Mouse (Mus musculus): ENCODE results near the gene Trim7.
"Not testable (repeated sequence)": the region's sequence is repeated elsewhere in the genome, so short reads cannot be mapped to it uniquely, and the experiment has no call there.

The Trim7 gene

DNA sequence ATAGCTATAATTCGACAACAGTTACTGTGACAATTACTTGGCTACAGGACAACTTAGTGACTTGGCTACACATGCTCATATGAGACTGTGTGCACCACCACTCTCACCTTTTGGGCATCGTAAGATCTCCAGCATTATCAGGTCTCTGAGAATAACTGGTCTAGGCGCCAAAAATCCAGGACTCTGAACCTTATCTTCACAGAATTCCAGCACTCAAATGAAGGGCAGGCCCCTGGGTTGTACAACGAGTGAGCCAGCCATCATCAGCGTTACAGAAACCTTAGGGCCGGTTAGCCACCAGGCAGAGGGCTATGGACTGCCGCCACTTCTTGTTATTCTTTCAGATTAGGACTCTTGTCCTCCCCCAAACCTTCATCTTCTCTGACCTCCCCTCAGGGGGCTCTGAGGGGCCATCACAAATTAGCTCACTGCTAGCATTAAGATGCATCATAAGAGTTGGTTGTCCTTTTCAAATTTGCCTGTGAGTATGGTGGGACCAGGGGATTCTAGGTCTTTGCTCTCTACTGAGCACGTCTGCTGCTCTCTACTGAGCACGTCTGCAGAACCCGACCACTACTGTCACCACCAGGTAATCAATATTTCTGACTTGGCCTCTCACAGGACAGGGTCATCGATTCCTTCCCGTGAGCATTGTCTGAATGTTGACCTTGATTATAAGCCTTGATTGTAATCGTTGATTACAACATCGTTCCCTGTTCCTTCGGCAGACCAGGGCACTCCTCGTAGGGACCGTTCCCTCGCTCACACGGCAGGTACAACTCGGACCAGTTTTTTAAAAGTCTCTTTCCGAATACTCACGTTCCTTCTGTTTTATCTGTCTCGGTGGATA, 26.9 kb downstream of the Trim7 start:
- DNase-seq = no peak

DNA sequence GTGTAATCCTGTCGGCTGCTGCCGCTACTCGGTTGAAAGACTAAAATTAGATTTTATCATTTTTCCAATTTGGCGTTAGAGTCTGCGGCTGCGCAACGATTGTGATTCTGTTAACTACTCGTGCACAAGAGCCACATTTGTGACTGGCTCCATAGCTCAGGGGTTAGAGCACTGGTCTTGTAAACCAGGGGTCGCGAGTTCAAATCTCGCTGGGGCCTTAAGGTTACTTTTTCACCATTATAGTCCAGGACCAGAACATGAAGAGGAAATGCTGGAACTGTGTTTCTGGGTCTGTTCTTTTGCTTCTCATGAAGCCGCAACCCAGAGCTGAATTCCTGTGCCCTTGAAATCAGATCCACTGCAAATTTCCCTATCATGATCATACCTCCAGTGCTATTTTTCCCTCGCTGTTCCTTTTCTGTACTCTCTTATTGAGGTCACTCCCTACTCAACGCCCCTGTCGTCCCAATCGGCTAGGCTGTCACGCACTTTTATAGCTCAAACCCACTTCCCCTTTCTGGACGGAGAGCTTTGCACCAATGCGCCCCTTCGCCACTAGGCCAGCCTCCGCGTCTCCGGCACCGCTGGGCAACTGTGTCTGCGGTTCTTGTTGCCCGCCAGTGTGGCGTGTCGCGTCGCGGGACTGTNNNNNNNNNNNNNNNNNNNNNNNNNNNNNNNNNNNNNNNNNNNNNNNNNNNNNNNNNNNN, 27.7 kb downstream of the Trim7 start:
- DNase-seq = peak; percentile 87 to 92

DNA sequence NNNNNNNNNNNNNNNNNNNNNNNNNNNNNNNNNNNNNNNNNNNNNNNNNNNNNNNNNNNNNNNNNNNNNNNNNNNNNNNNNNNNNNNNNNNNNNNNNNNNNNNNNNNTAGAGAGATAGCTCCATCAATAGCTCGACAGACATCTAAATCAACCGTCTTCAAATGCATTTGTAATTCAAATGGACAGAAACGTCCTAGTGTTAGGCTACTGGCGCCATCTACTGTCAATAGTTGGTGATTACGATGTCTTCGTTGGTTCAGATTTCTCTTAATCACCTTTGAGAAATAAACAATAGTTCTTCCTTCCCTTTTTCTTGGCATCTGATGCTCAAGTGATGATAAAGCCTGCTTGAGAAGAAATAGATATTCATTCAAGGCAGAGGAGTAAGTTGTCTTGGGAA, 33.1 kb downstream of the Trim7 start:
- peak in 1 of 2 experiments; percentile 85 for DNase-seq

DNA sequence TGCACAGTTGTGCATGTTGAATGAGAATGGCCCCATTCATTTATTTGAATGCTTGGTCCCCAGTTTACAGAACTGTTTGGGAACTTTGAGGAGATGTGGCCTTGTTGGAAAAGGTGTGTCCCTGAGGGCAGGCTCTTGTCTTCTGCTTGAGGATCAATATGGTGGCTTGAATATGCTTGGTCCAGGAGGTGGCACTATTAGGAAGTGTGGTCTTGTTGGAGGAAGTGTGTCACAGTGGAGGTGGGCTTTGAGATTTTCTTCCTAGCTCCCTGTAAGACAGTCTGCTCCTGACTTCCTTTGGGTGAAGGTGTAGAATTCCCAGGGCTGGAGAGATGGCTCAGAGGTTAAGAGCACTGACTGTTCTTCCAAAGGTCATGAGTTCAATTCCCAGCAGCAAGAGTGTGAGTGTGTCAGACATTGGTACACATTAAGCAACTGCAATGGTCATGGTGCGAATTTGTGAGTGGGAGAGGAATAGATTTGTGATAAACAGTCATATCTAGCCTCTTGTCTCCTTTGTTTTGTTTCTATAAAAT, 36.9 kb downstream of the Trim7 start:
- no peak for DNase-seq

DNA sequence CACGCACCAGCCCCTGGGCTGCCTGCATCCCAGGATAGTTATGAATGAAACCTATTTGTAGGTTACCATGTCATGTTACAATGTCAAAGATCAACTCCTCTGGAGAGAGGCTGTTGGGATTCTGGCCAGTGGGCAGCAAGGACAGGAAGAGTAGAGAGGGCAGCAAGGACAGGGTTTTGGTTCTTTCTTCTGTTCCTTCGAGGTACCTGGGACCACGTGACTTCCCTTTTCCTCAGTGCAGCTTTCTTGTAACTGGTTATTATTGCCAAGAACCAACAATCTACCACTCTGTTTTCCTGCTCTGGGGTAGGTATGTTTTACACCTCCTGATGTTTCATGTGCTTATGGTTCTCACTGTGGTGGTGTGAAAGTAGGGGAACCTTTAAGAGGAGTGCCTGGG, 37.9 kb downstream of the Trim7 start:
- no peak for DNase-seq

DNA sequence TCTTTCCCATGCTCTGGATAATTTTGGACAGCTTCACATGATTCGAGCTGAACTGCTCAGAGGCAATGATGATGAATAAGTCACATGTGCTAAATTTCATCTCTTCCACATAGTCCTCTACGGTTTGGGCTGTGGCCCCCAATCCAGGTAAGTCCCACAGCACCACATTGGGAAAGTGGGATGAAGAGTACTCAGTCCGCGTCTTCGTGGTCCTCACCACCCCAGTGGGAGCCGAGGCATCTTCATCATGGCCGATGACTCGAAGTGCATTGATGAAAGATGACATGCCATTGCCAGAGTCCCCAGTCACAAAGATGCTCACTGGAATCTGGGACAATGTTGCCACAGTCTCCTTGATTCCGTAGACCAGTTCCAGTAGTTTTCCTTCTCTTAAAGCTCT, 40.5 kb downstream of the Trim7 start:
- DNase-seq = no peak

DNA sequence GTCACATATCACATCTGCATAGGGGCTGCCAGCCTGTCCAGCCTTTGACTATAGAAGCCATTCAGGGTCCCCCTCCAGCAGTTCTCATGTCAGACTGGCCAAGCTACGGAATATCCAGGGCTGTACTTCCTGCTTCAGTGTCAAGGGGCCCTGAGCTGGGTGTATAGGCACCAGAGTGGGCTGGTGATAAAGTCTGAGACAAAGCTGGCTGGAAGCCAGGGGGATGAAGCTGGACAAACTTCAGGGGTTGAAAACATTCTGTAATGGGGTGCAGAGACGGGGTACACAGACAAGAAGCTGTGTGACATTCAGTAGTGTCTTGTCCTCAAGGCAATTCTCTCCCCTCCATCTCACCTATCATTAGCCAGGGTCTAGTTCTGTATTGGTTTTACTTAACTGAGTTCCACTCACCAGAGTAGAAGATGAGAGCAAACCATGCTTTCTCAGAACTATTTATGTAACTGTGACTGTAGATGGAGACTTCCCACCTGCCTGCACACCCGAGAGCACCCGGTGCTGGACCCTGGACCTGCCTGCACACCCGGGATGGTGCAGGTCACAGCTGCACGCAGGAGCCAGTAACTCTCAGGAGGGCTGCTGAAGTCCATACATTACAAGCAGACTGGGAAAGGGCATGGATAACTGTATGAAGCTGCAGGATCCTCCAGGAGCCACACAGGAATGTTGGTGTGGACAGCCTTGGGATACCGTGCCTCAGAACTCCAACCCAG, 43.6 kb downstream of the Trim7 start:
- DNase-seq = peak; percentile 33 to 82

DNA sequence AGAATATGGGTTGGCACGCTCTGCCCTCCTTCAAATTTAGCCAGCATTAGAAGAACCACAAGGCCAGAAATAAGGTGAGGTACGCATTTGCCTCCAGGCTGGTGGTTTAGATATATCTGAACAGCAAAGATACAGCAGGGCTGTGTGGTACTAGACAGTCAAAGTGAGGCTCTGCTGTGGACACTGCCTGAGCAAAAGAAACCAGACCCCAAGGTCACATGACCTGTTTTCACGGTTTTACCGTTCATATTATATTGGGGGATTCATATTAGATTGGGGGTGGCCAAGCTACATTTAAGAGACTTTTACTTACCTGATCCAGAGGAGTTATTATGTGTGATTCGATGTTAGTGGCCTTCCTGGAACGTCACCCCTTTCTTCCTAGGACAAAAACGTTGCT, 44.8 kb downstream of the Trim7 start:
- no peak for DNase-seq

DNA sequence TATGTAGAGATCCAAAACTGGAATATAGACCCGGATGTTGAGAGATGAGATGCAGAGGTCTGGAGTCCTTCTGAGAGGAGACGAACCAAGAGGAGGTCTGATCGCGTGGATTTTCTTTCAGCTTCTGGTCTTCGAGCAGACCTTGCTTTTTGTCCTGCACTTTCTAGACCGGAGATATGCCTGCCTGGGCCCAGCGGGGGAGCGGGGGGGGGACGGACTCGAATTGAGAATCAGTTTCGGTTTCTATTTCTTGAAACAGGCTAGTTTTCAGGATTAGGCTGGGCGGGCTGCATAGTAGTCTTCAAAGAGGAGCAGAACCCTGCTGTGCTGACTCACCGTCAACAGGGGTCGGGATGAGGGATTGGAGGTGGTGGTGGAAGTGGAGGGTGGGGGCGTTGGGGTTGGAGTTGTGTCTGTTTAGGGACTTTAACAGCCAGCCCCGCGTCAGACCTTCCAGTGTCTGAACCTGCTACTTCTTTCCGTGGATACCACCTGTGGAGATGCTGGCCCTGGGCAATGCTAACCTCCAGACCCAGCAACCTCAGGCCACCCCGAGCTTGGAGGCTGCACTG, 45.3 kb downstream of the Trim7 start, which contains the start of gene Irgm1:
TSS of gene Irgm1 (minus strand) at position 483 of the 572 bp plus-strand sequence.
- DNase-seq = peak; percentile 88 to 90

DNA sequence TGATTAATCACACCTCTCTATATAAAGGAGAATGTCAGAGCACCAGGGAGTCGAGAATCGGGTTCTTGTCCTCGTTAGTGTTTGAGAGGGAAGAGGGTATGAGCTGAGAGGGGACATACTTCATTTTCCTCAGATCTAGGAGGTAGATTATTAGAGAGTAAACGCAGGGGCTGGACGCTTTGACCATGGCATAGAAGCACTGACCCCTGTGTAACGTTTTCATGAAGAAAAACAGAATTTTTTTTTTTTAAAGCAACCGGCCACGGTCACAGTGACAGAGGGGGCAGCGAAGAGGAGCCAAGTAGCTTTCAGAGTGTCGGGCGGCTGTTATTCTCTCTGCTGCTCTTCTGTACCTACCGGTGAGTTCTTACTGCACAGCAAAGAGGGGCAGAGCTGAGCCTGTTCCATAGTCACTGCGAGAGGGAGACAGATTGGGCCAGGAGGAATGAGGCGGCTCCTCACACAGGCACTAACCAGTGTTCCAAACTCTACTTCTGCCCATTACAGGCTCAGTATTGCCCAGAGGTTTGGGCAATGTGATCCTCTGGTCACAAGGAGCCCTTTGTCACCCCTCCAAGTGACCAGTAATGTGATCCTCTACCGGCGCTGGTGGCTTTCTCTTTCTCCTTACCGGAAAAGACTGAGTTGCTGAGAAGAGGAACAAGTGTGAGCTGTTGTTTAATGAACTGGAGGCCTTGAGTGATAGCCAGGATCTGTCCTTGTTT, 46.0 kb downstream of the Trim7 start:
- peak; percentile 45 to 61 for DNase-seq

DNA sequence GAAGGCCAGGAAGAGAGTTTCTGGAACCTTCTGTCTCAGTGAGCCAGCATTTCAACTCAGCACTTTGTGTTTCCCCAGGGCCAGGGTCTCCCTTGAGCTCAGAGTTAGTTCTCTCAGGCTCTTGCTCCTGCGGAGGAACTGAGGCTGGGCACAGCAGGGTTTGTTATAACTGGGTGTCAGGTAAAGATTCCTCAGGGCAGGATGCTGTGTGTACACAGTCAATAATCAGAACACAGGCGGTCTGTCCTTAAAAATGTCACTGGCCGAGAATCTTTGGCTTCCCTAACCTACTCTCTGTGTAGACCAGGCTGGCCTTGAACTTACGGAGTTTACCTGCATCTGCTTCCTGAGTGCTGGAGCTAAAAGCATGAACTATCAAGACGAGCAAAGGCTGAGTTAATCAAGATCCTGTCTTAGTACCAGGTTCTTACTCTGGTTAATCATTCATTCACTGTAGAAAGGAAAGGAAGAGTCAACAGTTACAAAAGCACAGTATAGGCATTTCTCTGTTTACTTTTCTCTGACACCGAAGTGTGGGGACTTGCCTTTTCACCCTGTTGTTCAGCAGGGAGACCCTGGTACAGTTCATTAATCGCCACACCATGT, 46.9 kb downstream of the Trim7 start:
- DNase-seq = no peak

DNA sequence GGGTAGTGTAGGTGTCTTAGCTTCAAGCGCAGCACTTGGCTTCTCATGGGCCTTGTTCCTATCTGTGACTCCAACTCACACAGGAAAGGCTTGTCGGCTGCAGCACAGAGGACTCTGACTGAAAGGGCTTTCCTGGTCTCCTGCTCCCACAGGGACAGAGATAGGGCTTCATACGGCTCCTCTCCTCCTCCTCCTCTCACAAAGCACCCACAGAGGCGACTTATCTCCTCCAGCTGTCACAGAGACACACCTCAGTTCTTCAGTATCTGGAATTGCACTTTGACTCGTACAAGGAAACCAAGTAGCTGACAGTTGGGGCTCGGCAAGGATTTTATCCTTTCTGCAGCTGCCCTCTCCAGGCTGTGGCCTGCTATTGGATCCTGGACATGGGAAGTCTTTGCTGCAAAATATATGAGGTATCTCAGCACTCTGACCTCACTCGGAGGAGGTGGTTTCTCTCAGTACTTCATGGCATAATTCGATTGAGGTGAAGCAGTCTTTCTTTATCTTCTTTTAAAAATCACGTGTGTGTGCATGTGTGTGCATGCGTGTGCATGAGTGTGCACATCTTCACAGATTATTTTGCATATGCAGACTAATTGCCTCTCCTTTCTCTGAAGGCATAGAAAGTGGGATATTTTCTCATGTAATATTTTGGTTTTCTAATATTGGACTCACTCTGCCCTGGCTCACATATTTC, 47.8 kb downstream of the Trim7 start:
- no peak for DNase-seq

DNA sequence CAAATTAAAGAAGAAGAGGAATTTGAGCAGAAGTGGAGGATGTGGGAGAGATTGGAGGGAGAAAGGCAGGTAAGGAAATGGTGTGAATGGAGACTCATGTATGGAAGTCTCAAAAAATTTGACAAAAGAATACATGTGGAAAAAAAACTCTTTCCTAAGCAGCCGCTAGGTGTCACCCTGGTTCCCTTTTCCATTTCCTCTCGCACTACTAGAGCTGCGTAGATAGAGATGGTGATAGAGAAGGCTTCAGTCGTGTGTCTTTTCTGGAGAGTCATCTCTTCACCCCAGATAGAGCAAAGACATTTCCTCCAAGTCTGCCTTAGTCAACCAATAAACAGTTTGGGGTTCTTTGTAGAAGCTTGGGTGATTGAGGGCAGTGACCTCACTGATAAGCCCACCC, 48.5 kb downstream of the Trim7 start:
- peak in 1 of 2 experiments; percentile 69 for DNase-seq

DNA sequence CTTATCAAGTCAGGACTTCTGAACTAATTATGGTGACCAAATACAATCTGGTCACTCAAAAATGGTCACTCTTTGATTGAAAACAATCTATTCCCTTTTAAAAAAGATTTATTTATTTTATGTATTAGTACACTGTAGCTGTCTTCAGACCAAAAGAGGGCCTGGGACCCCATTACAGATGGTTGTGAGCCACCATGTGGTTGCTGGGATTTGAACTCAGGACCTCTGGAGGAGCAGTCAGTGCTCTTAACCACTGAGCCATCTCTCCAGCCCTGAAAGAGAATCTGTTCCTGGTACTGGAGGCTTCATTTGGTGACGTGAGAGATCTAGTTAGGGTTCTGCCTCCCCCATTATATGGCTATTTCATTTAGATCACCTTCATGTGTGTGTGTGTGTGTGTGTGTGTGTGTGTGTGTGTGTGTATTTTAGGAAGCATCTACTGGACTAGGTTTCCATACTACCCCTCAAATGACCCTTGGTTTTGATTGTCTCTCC, 49.5 kb downstream of the Trim7 start:
- not testable (repeated sequence) for DNase-seq

DNA sequence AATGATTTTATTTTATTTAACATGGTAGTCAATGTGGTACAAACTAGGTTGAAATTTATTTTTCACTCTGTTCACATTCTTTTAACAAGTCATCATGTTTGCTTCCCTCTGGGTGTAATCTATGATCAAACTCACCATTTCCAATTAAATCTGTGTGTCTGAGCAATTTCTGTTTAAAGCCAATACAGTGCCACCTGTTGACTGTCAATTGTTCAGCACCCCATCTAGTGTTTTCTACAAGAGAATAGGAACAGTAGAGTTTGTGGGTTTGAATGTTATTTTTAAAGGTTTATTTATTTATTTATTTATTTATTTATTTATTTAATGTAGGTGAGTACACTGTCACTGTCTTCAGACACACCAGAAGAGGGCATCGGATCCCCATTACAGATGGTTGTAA, 50.7 kb downstream of the Trim7 start:
- no peak for DNase-seq

DNA sequence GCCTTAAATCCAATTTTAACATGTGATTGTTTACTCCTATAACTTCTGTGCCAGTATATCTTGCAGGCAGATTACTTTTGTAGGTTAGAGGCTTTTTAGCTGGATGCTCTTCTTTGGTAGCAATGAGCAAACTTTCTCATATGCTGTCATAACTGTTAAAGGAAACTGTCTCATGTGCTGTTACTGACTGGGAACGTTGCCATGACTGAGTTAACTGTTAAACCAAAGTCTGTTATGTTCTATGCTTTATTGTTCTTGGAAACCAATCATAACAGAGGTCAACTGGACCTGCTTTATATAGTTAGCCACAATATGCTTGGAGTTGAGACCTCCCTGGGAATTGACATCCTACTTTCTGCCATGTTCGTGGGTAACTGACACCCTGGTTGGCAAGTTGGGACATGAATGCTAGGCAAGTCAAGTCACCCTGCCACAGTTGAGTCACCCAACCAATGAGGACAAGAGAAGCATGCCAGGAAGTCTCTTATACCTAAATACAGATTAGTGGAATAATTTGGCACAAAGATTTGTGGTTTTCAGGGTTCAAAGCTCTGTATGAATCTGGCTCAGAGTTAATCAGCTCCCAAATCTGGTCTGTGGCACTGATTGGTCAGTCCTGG, 73.0 kb downstream of the Trim7 start:
- peak in 1 of 2 experiments; percentile 55 for DNase-seq

DNA sequence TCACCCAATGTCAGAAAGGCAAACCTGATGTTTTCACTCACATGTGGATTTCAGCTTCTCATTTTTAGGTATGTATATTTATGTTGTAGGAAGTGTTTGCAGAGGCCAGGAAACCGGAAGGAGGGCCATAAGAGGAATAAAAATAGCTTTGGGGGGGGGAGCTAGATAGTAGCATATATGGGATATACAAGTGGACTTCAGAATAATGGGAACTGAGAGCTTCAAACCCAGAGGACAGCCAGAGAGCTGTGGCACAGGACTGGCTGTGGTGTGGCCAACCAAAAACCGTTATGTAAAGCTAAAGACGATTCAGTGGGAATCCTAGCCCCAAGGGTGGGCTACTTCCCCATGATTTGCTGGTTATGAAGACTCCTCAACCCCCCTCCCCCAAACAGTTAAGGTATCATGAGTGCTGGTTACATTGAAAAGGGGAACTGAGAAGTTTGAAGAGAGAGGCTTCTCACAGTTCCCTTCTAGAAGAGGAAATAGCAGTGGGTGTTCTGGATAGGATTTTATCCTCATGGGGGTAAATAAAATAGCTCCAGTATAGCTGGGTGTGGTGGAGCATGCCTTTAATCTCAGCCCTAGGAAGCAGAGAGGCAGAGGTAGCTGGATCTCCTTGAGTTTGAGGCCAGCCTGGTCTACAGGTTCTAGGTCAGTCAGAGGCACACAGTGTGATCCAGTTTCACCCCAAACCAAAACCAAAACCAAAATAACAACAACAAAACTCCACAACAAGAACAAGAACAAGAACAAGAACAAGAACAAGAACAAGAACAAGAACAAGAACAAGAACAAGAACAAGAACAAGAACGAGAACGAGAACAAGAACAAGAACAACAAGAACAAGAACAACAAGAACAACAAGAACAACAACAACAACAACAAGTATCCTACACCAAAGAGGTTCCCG, 75.0 kb downstream of the Trim7 start:
- DNase-seq = not testable (repeated sequence)

DNA sequence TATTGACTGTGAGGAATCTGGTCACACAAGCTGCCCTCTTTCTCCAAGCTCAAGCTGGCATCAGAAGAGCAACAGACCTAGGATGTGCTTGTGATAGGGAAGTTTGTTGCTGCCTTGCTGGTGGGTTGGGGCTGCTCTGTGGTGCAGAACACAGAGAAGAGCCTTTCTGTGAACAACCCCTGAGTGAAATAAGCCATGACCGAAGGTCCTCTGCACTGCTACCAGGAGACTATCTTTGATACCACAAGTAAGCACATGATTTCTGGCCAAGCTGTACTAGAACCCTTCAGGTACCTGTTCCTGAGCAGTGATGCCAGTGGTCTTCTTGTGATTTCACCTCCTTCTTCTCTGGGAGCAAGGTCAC, 75.6 kb downstream of the Trim7 start:
- DNase-seq = not testable (repeated sequence)
